Mouse (Mus musculus) olfactory bulb, adult 2 months (tissue): ENCODE results near the gene Gm45716. TPM values are rescaled to one million over a fixed set of nuclear protein-coding genes. Genes with fewer than 3 reads are reported as not detected.

Experiments
- H3K27ac ChIP-seq: fragments of 200-500 bp; 2 replicates; pipeline ENCODE4 v1.5.1; 2012; ENCODE audit warnings: low read depth, low read length; ENCODE audit not compliant: insufficient read depth
- H3K4me1 ChIP-seq: fragments of 200-500 bp; 2 replicates; pipeline ENCODE4 v1.6.1; 2012; ENCODE audit warnings: low read length; ENCODE audit not compliant: control insufficient read depth, insufficient read depth
- H3K4me3 ChIP-seq: fragments of 200-500 bp; 2 replicates; pipeline ENCODE4 v1.5.1; 2012; ENCODE audit warnings: mild to moderate bottlenecking, low read depth, low read length, moderate library complexity; ENCODE audit not compliant: insufficient read depth
- CTCF ChIP-seq: fragments of 200-500 bp; IDR thresholded peaks from 2 replicates; pipeline ENCODE4 v1.5.1; 2012; ENCODE audit warnings: low read depth, mild to moderate bottlenecking, low read length, moderate library complexity; ENCODE audit not compliant: insufficient read depth
- POLR2A ChIP-seq: fragments of 200-500 bp; IDR thresholded peaks from 2 replicates; pipeline ENCODE4 v1.6.1; 2012; ENCODE audit warnings: mild to moderate bottlenecking, low read depth, low read length, moderate library complexity; ENCODE audit not compliant: insufficient read depth
- WGBS: fragments of 180-500 bp; shearing (Covaris S2); methylation state at CpG from one replicate; pipeline ENCODE4 v1.1.7; 2018; 5-methylcytosine and 5-hydroxymethylcytosine counted together
- polyA plus RNA-seq: library from polyadenylated mRNA; stranded (reverse); fragments of >200 nt; gene quantifications from 2 replicates; pipeline ENCODE4 v1.2.4, GENCODE M21; 2012; ENCODE audit warnings: low replicate concordance; ENCODE audit not compliant: missing spikeins, insufficient read depth, insufficient read length

Gene Gm45716
- polyA plus RNA-seq, 1 experiment, result not detected

DNA sequence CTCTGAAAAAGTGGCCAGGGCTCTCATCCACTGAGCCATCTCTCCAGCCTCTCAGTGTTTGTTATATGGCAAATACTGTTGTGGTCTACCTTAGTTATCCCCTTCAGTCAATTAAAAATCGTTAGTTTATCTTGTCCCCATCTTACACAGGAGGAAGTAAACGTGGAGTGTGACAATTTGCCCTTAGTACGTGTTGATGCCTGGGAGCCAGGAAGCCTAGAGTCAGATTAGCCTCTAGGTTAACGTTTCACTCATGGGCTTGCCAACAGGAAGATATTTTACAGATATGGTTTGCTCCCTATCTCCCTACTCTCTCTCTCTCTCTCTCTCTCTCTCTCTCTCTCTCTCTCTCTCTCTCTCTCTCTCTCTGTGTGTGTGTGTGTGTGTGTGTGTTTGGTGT, 95.7 kb downstream of the Gm45716 start:
- 81% methylated on average over 4 of the region's 4 CpGs for WGBS
- H3K4me3 ChIP-seq, result no peak overlapping the region
- H3K4me1 ChIP-seq, result no peaks in the 10 kb centered on the region
- TF ChIP-seq POLR2A, result no peak
- no peak for TF ChIP-seq CTCF
- H3K27ac ChIP-seq, result no peak overlapping the region

DNA sequence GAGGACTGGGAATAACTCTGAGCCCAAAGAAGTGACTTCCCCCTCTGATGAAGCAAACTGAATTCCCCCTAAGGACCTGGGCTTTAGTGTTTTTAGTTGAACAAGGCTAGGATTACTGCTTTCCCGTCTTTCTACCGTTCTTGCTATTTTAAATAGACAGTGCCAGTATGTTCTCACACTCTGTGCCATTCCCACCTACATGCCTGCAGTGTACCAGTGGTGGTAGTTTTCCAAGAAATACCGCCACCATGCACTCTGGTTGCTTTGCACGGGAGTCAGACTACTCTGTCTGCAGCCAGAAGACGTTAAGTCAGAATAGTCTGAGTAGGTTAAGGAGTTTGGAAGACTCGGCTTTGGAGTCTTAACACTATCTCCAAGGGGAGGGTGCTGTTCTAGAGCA, 96.1 kb downstream of the Gm45716 start:
- 70% methylated on average over 6 of the region's 6 CpGs for WGBS
- H3K4me1 ChIP-seq, result no peaks in the 10 kb centered on the region
- no peak overlapping the region for H3K27ac ChIP-seq
- TF ChIP-seq CTCF (no peak), POLR2A (no peak)
- H3K4me3 ChIP-seq, result no peak overlapping the region

- TF ChIP-seq CTCF (no peak), POLR2A (no peak)
- Histone ChIP-seq H3K4me3 (no peak overlapping the region), H3K27ac (no peak overlapping the region), H3K4me1 (no peaks in the 10 kb centered on the region)
- 81% methylated on average over 2 of the region's 2 CpGs for WGBS
Measured at GRCm38 (mm10) chr11:90284079-90284478, 96.6 kb downstream of the Gm45716 start.

DNA sequence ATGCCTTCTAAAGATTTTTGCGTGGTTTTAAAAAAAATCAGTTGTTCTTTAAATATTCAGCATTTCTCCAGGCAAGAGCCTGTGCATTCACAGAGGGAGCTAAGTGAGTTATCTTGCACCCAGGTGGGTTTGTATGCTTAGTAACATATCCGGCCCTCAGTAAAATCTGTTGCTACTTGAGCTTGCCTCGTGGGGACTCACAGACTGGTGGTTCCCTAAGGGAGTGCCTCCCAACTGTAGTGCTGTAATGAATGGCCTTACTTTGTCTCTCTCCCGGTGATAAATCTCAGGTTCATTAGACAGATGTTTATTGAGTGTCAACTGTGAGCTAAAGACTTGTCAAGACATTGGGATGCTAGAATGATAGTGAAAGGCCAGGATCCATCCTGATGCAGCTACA, 97.1 kb downstream of the Gm45716 start:
- H3K27ac ChIP-seq, result no peak overlapping the region
- no peaks in the 10 kb centered on the region for H3K4me1 ChIP-seq
- TF ChIP-seq CTCF (no peak), POLR2A (no peak)
- no peak overlapping the region for H3K4me3 ChIP-seq
- WGBS, result 83% methylated on average over 4 of the region's 4 CpGs

- H3K4me3 ChIP-seq, result no peak overlapping the region
- no peak for TF ChIP-seq POLR2A
- no peak for TF ChIP-seq CTCF
- no peak overlapping the region for H3K27ac ChIP-seq
- no peaks in the 10 kb centered on the region for H3K4me1 ChIP-seq
- WGBS, result 92% methylated on average over 6 of the region's 6 CpGs
Measured at GRCm38 (mm10) chr11:90286550-90287154, 99.2 kb downstream of the Gm45716 start.

DNA sequence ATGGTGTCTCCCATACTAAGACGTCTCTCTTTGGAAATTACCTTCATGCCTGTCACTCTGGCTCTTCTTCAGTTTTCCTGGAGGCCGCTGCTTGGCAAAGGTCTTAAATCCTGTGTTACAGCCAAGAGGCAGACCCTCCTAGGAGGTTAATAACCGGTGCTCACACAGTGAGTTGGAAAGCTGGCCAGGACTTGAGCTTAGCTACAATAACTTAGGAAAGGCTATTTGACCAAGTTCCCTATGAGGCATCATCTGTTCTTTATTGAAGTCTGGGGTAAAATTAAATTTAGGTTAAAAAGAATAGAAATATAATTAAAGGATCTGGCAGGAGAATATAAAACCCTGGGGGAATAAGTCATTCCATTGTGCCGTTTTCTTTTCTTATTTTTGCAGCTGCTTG, 103.7 kb downstream of the Gm45716 start:
- WGBS, result 64% methylated on average over 4 of the region's 4 CpGs
- no peak overlapping the region for H3K27ac ChIP-seq
- H3K4me1 ChIP-seq, result no peaks in the 10 kb centered on the region
- TF ChIP-seq POLR2A, result no peak
- TF ChIP-seq CTCF, result no peak
- H3K4me3 ChIP-seq, result no peak overlapping the region

DNA sequence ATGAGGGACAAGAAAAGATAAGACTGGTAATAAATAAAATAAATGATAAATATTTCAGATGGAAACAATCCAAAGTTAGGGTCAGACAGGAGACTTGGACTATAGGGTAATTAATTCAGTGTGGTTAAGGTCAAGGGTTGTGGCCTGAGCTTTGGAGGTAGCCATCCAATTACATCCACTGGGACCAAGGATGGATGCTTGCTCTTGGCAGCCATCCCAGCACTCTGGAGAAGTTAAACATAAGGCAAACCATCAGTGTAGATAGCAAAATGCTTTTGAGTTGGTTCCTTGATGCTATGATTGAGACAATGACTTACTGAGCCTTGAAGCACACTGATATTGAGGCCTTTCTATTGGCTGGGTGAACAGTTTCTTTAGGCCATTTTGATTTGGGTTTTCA, 105.3 kb downstream of the Gm45716 start:
- H3K27ac ChIP-seq, result no peak overlapping the region
- H3K4me1 ChIP-seq, result no peaks in the 10 kb centered on the region
- H3K4me3 ChIP-seq, result no peak overlapping the region
- TF ChIP-seq CTCF (no peak), POLR2A (no peak)

GRCm38 (mm10) chr11:90294622-90295021, 107.1 kb downstream of the Gm45716 start:
- Histone ChIP-seq H3K4me1 (no peaks in the 10 kb centered on the region), H3K27ac (no peak overlapping the region), H3K4me3 (no peak overlapping the region)
- no peak for TF ChIP-seq POLR2A
- 85% methylated on average over 2 of the region's 2 CpGs for WGBS

Other genes with a start within 250 kb of the Gm45716 start
- gene Pctp, start 184.8 kb upstream of the Gm45716 start, polyA plus RNA-seq, result not detected in 2 replicates
- not detected in 2 replicates for gene Tmem100, start 157.3 kb upstream of the Gm45716 start, polyA plus RNA-seq
- not detected in 2 replicates for gene Mmd, start 61.8 kb downstream of the Gm45716 start, polyA plus RNA-seq
- not detected in 2 replicates for gene Hlf, start 203.2 kb downstream of the Gm45716 start, polyA plus RNA-seq